Comparison of ENCODE assay signal across 8 mouse cellular contexts in the genomic region with DNA sequence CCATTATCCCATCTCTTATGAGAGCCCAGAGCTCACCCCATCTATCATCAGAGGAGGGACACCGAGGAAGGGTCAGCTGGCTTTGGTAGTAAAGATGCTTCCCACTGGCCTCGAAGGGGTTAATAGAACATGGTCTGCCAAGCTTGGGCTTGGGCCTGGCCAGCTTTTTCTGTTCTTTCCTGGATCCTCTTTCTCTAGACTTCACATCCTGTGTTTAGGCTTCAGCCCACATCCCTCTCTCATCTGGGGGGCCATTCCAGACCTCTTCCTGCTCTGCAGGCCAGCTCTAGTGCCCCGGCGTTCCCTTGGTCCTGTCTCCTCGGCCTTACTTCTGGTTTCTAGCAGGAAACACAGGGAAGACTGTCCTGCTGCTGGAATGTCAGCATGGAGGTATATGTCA. TPM values are rescaled to one million over a fixed set of nuclear protein-coding genes. Genes with fewer than 3 reads are reported as not detected.
DNase-seq lines count a peak whose midpoint lies in the region; ATAC-seq lines count a peak whose summit lies in the region.

No protein-coding gene starts in this region.

- peak; percentile 11 for DNase-seq in cerebellum, adult 11-12 months
- DNase-seq in cerebellum, postnatal 4 days (ENCODE audit: low spot score in 2 of 2) = no peak
- no peak for DNase-seq in kidney, adult 8-10 months
- no peak for DNase-seq in adrenal gland, adult 18-20 months (ENCODE audit: low spot score in 2 of 2)
- no peak for DNase-seq in gastrocnemius, postnatal 14 days

- intact Hi-C loops in gastrocnemius, postnatal 14 days (cut with DNase I; ENCODE audit: low total_unique reads) = no loop called here

- H3K27me3 ChIP-seq in kidney, embryonic 15.5 days = no peaks in the 10 kb centered on the region
- no peaks in the 10 kb centered on the region for H3K27me3 ChIP-seq in embryonic facial prominence, embryonic 15.5 days
- no peaks in the 10 kb centered on the region for H3K27me3 ChIP-seq in liver, embryonic 12.5 days (replicated peaks)

- no peak for ATAC-seq in kidney, embryonic 15.5 days (replicated peaks; ENCODE audit: low FRiP score)
- no peak for ATAC-seq in embryonic facial prominence, embryonic 15.5 days (ENCODE audit: insufficient number of reproducible peaks, low FRiP score, low TSS enrichment, low read depth)
- ATAC-seq in liver, embryonic 12.5 days = no peak

- H3K27ac ChIP-seq in kidney, embryonic 15.5 days = peak overlapping the region; percentile 100
- peak overlapping the region; percentile 73 for H3K27ac ChIP-seq in embryonic facial prominence, embryonic 15.5 days (replicated peaks)
- H3K27ac ChIP-seq in liver, embryonic 12.5 days = peak overlapping the region; percentile 56; the same call in 1 of the 2 replicates

- H3K4me3 ChIP-seq in kidney, embryonic 15.5 days (replicated peaks) = no peak overlapping the region
- no peak overlapping the region for H3K4me3 ChIP-seq in embryonic facial prominence, embryonic 15.5 days (replicated peaks)
- H3K4me3 ChIP-seq in liver, embryonic 12.5 days = no peak overlapping the region

- H3K36me3 ChIP-seq in kidney, embryonic 15.5 days = peaks cover 70% of the 10 kb centered on the region
- H3K36me3 ChIP-seq in embryonic facial prominence, embryonic 15.5 days = peaks cover 36% of the 10 kb centered on the region
- H3K36me3 ChIP-seq in liver, embryonic 12.5 days = peaks cover 99% of the 10 kb centered on the region

- H3K9ac ChIP-seq in kidney, embryonic 15.5 days = 0 out of 2 replicates have a peak overlapping the region, but pooled peaks have one; percentile 4
- H3K9ac ChIP-seq in embryonic facial prominence, embryonic 15.5 days = no peak overlapping the region
- no peak overlapping the region for H3K9ac ChIP-seq in liver, embryonic 12.5 days

- no peaks in the 10 kb centered on the region for H3K9me3 ChIP-seq in kidney, embryonic 15.5 days (replicated peaks)
- H3K9me3 ChIP-seq in embryonic facial prominence, embryonic 15.5 days (replicated peaks) = no peaks in the 10 kb centered on the region
- H3K9me3 ChIP-seq in liver, embryonic 12.5 days (replicated peaks) = no peaks in the 10 kb centered on the region

- WGBS in kidney, embryonic 15.5 days = 65% methylated on average over 5 of the region's 5 CpGs
- 63% methylated on average over 5 of the region's 5 CpGs for WGBS in embryonic facial prominence, embryonic 15.5 days
- 72% methylated on average over 5 of the region's 5 CpGs for WGBS in liver, embryonic 12.5 days (ENCODE audit: insufficient replicate concordance)

- peaks cover 81% of the 10 kb centered on the region for H3K4me1 ChIP-seq in kidney, embryonic 15.5 days
- H3K4me1 ChIP-seq in embryonic facial prominence, embryonic 15.5 days = peaks cover 68% of the 10 kb centered on the region
- H3K4me1 ChIP-seq in liver, embryonic 12.5 days = peaks cover 70% of the 10 kb centered on the region

- H3K4me2 ChIP-seq in kidney, embryonic 15.5 days = 0 out of 2 replicates have a peak overlapping the region, but pooled peaks have one; percentile 7
- H3K4me2 ChIP-seq in embryonic facial prominence, embryonic 15.5 days (replicated peaks) = no peak overlapping the region
- H3K4me2 ChIP-seq in liver, embryonic 12.5 days = no peak overlapping the region

RNA-seq across cellular contexts. Expression of a gene that starts 28.2 kb away (rescaled TPM):
- 162 and 175 TPM in 2 replicates for polyA plus RNA-seq in kidney, embryonic 15.5 days (2015; fragmentation: Nextera tagmentation; extraction: Ambion mirVana)
- 146 and 154 TPM in 2 replicates for polyA plus RNA-seq in embryonic facial prominence, embryonic 15.5 days (2015; fragmentation: Nextera tagmentation; extraction: Ambion mirVana)
- 168 and 173 TPM in 2 replicates for polyA plus RNA-seq in liver, embryonic 12.5 days (2016; fragmentation: Nextera tagmentation; extraction: Ambion mirVana)
- total RNA-seq in adrenal gland, adult 18-20 months (2021) = 100 to 1,000 TPM; 134 to 138 TPM
- 10 to 100 TPM; 71.1 to 80.7 TPM for total RNA-seq in gastrocnemius, postnatal 14 days (2021)

RNA-seq across cellular contexts. Expression of a gene that starts 28.4 kb away (rescaled TPM):
- 27.2 and 30.9 TPM in 2 replicates for polyA plus RNA-seq in kidney, embryonic 15.5 days (2015; fragmentation: Nextera tagmentation; extraction: Ambion mirVana)
- polyA plus RNA-seq in embryonic facial prominence, embryonic 15.5 days (2015; fragmentation: Nextera tagmentation; extraction: Ambion mirVana) = 29.4 and 32.1 TPM in 2 replicates
- polyA plus RNA-seq in liver, embryonic 12.5 days (2016; fragmentation: Nextera tagmentation; extraction: Ambion mirVana) = 26.0 and 28.6 TPM in 2 replicates
- total RNA-seq in adrenal gland, adult 18-20 months (2021) = 100 to 1,000 TPM; 175 to 243 TPM
- total RNA-seq in gastrocnemius, postnatal 14 days (2021) = 100 to 1,000 TPM; 251 to 325 TPM

RNA-seq across cellular contexts. Expression of a gene that starts 30.0 kb away (rescaled TPM):
- 3.3 and 3.5 TPM in 2 replicates for polyA plus RNA-seq in kidney, embryonic 15.5 days (2015; fragmentation: Nextera tagmentation; extraction: Ambion mirVana)
- 2.2 and 3.0 TPM in 2 replicates for polyA plus RNA-seq in embryonic facial prominence, embryonic 15.5 days (2015; fragmentation: Nextera tagmentation; extraction: Ambion mirVana)
- 0.44 and 0.59 TPM in 2 replicates for polyA plus RNA-seq in liver, embryonic 12.5 days (2016; fragmentation: Nextera tagmentation; extraction: Ambion mirVana)
- 1 to 10 TPM; 3.1 to 5.1 TPM for total RNA-seq in adrenal gland, adult 18-20 months (2021)
- 1 to 10 TPM; 3.5 to 4.2 TPM for total RNA-seq in gastrocnemius, postnatal 14 days (2021)

RNA-seq across cellular contexts. Expression of a gene that starts 52.0 kb away (rescaled TPM):
- polyA plus RNA-seq in kidney, embryonic 15.5 days (2015; fragmentation: Nextera tagmentation; extraction: Ambion mirVana) = 36.9 and 37.7 TPM in 2 replicates
- 34.6 and 34.7 TPM in 2 replicates for polyA plus RNA-seq in embryonic facial prominence, embryonic 15.5 days (2015; fragmentation: Nextera tagmentation; extraction: Ambion mirVana)
- polyA plus RNA-seq in liver, embryonic 12.5 days (2016; fragmentation: Nextera tagmentation; extraction: Ambion mirVana) = 23.5 and 24.3 TPM in 2 replicates
- 10 to 100 TPM; 13.2 to 15.2 TPM for total RNA-seq in adrenal gland, adult 18-20 months (2021)
- 1 to 10 TPM; 7.0 to 7.3 TPM for total RNA-seq in gastrocnemius, postnatal 14 days (2021)
